Mouse (Mus musculus) intestine, embryonic 14.5 days (tissue): ENCODE results near the gene Gmpr. TPM values are rescaled to one million over a fixed set of nuclear protein-coding genes. Genes with fewer than 3 reads are reported as not detected.
A peak's percentile ranks its signal among the peaks of the same experiment; 100 is the strongest.

Experiments used
- ATAC-seq: fragments of 200-750 bp; cut with Nextera tagmentation; replicated peaks from 2 replicates; pipeline ENCODE4 v1.8.0; 2017; ENCODE audit warnings: low read depth, moderate number of reproducible peaks, moderate TSS enrichment, moderate library complexity; ENCODE audit not compliant: low FRiP score, low TSS enrichment
- DNase-seq: peaks from one replicate; pipeline ENCODE4 v3.0.0-alpha.2; 2018; ENCODE audit warnings: low spot score
- H3K27ac ChIP-seq: fragments of 300-500 bp; sonication (generic); 2 replicates; pipeline ENCODE4 v1.5.1; 2014; ENCODE audit warnings: low read depth, mild to moderate bottlenecking, control low read depth
- H3K27me3 ChIP-seq: fragments of 300-500 bp; sonication (generic); replicated peaks from 2 replicates; pipeline ENCODE4 v1.6.1; 2014; ENCODE audit warnings: low read length, control low read depth; ENCODE audit not compliant: control insufficient read depth, insufficient read depth
- H3K36me3 ChIP-seq: fragments of 300-500 bp; sonication (generic); 2 replicates; pipeline ENCODE4 v1.6.1; 2014; ENCODE audit warnings: low read length, control low read depth; ENCODE audit not compliant: control insufficient read depth, insufficient read depth
- H3K4me1 ChIP-seq: fragments of 300-500 bp; sonication (generic); replicated peaks from 2 replicates; pipeline ENCODE4 v1.6.1; 2014; ENCODE audit warnings: low read length, control low read depth, mixed read lengths; ENCODE audit not compliant: control insufficient read depth, insufficient read depth
- H3K4me2 ChIP-seq: fragments of 300-500 bp; sonication (generic); 2 replicates; pipeline ENCODE4 v1.6.1; 2014; ENCODE audit warnings: low read length
- H3K4me3 ChIP-seq: fragments of 300-500 bp; sonication (generic); 2 replicates; pipeline ENCODE4 v1.5.1; 2014; ENCODE audit warnings: low read depth, low read length, control low read depth, mixed read lengths
- H3K9ac ChIP-seq: fragments of 300-500 bp; sonication (generic); 2 replicates; pipeline ENCODE4 v1.6.1; 2014; ENCODE audit warnings: mild to moderate bottlenecking, low read length
- H3K9me3 ChIP-seq: fragments of 300-500 bp; sonication (generic); 2 replicates; pipeline ENCODE4 v1.6.1; 2016; ENCODE audit warnings: low read length, control low read depth; ENCODE audit not compliant: control insufficient read depth
- WGBS: fragments of 180-500 bp; shearing (Covaris S2); extraction: QIAGEN DNeasy Blood & Tissue Kit; methylation state at CpG from one replicate; pipeline ENCODE4 v1.1.7; 2014; 5-methylcytosine and 5-hydroxymethylcytosine counted together
- polyA plus RNA-seq: library from polyadenylated mRNA; unstranded; fragments of >200 nt; fragmentation: Nextera tagmentation; extraction: Ambion mirVana; gene quantifications from 2 replicates; pipeline ENCODE4 v1.2.1, GENCODE M21; 2014

Gmpr gene
- polyA plus RNA-seq, 1 experiment from 2014 or later, result 33.6 TPM

DNA sequence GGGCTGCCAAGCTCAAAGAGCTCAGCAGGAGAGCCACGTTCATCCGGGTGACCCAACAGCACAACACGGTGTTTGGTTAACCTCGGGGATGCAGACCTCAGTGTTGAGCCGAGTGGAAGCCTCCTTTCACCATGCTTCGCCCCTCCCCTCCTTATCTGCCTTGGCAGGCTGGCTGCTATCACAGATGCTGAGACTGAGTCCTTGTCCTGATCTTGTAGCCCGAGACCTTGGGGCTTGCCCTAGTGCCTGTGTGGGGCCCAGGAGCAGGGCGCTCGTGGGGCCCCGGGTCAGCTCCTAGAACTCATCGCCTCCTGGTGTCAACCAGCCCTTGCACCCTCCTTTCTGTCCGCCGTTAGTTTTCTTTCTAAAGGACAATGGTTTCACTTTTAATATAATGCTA, 38.7 kb downstream of the Gmpr start:
- no peaks in the 10 kb centered on the region for H3K4me1 ChIP-seq
- H3K36me3 ChIP-seq, result no peaks in the 10 kb centered on the region
- H3K4me3 ChIP-seq, result no peak overlapping the region
- DNase-seq, result no peak
- ATAC-seq, result no peak
- WGBS, result 78% methylated on average over 13 of the region's 13 CpGs
- H3K4me2 ChIP-seq, result no peak overlapping the region
- no peak overlapping the region for H3K27ac ChIP-seq
- no peak overlapping the region for H3K9ac ChIP-seq
- no peaks in the 10 kb centered on the region for H3K27me3 ChIP-seq
- no peaks in the 10 kb centered on the region for H3K9me3 ChIP-seq

DNA sequence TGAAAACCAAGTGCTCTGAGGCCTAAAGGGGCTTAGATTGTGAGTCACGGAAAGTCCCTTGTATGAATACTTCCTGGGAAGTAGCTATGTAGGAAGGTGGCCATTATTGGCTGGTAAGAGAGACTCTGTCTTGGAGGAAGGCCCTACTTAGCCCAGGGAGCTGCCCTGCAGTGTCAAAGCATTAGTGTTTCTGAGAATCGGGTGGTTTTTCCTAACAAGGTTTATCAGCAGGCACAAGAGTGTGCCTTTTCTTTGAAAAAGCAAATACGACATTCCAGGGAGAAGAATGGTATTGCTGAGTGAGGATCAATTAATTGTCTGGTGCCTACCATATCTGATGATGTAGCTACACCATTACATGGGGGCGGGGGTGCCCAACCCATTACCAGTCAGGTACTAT, 39.7 kb downstream of the Gmpr start:
- no peak overlapping the region for H3K9ac ChIP-seq
- H3K4me2 ChIP-seq, result no peak overlapping the region
- H3K4me1 ChIP-seq, result no peaks in the 10 kb centered on the region
- WGBS, result 73% methylated on average over 4 of the region's 4 CpGs
- no peaks in the 10 kb centered on the region for H3K9me3 ChIP-seq
- no peaks in the 10 kb centered on the region for H3K27me3 ChIP-seq
- no peak for ATAC-seq
- no peak overlapping the region for H3K27ac ChIP-seq
- DNase-seq, result no peak
- H3K4me3 ChIP-seq, result no peak overlapping the region
- H3K36me3 ChIP-seq, result no peaks in the 10 kb centered on the region

- Histone ChIP-seq H3K4me3 (no peak overlapping the region), H3K36me3 (no peaks in the 10 kb centered on the region), H3K4me2 (no peak overlapping the region), H3K27me3 (no peaks in the 10 kb centered on the region), H3K9me3 (no peaks in the 10 kb centered on the region), H3K4me1 (no peaks in the 10 kb centered on the region), H3K27ac (no peak overlapping the region), H3K9ac (no peak overlapping the region)
- DNase-seq, result no peak
- WGBS, result 77% methylated on average over 5 of the region's 5 CpGs
- ATAC-seq, result no peak
These were observed 40.3 kb downstream of the Gmpr start for GRCm38 (mm10) chr13:45547549-45547948.

DNA sequence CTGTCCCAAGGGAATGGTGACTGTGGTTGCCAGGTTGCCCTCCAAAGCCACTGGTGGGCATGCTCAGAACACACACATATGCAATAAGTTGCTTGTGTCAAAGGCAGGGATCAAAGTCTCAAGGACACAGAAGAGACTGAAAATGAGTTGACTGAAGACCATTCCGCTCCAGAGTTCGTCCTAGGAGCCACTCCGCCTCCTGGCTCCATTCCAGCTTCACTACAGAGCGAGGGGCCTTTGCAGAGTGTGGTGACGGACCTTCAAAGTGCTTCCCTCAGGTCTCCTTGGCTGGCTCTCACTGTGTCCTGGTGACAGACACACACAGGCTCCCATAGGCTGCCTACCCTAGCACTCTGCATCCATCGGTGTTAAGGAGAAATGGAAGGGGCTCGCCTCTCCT, 46.4 kb downstream of the Gmpr start:
- Histone ChIP-seq H3K27me3 (no peaks in the 10 kb centered on the region), H3K4me1 (0 out of 2 replicates have a peak, but pooled peaks cover 5% of the 10 kb centered on the region), H3K27ac (no peak overlapping the region), H3K4me3 (no peak overlapping the region), H3K9me3 (no peaks in the 10 kb centered on the region), H3K4me2 (no peak overlapping the region), H3K9ac (no peak overlapping the region), H3K36me3 (no peaks in the 10 kb centered on the region)
- 59% methylated on average over 7 of the region's 7 CpGs for WGBS
- ATAC-seq, result no peak
- DNase-seq, result no peak

DNA sequence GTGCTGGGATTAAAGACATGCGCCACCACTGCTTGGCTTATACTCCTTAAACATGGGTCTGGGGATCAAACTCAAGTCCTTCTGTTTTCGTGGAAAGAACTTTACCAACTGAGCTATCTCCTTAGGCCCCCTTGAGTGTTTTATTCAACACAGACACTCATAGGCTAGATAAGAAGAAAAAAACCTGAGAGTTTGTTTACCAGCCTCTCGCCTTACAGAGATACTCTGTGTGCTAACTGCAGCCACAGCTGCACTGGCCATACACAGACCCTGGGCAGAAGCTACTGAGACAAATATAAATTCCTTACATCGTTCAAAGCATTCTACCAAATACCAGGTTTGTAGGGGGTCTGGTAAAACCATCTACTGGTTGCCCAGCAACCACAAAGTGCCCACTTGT, 51.1 kb downstream of the Gmpr start:
- no peak overlapping the region for H3K9ac ChIP-seq
- H3K27ac ChIP-seq, result no peak overlapping the region
- no peak overlapping the region for H3K4me3 ChIP-seq
- H3K36me3 ChIP-seq, result no peaks in the 10 kb centered on the region
- no peak overlapping the region for H3K4me2 ChIP-seq
- ATAC-seq (no peak), DNase-seq (no peak)
- 0 out of 2 replicates have a peak, but pooled peaks cover 5% of the 10 kb centered on the region for H3K4me1 ChIP-seq
- H3K9me3 ChIP-seq, result no peaks in the 10 kb centered on the region
- H3K27me3 ChIP-seq, result no peaks in the 10 kb centered on the region
- 42% methylated on average over 4 of the region's 4 CpGs for WGBS

DNA sequence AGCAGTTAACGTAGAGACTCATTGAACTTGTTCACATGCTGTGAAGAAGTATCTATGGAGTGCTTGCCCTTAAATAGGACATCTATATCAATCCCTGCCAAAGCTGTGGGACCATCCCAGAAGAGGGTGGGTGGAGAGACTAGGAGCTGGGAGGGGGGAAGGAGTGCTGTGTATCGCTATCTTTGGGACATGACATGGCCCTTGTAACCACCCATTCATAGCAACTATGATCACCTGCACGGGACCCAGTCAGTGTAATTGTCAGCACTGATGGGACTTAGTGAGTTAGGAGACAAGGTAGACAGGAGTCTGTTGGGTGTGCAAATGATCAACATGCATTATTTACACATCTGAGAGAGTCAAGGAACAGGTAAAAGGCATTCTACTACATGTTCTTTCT, 52.0 kb downstream of the Gmpr start:
- no peak overlapping the region for H3K27ac ChIP-seq
- WGBS, result 96% methylated on average over 3 of the region's 3 CpGs
- H3K4me2 ChIP-seq, result no peak overlapping the region
- no peak for ATAC-seq
- H3K4me3 ChIP-seq, result no peak overlapping the region
- no peaks in the 10 kb centered on the region for H3K27me3 ChIP-seq
- no peak overlapping the region for H3K9ac ChIP-seq
- DNase-seq, result no peak
- H3K4me1 ChIP-seq, result no peaks in the 10 kb centered on the region
- H3K36me3 ChIP-seq, result no peaks in the 10 kb centered on the region
- H3K9me3 ChIP-seq, result no peaks in the 10 kb centered on the region

DNA sequence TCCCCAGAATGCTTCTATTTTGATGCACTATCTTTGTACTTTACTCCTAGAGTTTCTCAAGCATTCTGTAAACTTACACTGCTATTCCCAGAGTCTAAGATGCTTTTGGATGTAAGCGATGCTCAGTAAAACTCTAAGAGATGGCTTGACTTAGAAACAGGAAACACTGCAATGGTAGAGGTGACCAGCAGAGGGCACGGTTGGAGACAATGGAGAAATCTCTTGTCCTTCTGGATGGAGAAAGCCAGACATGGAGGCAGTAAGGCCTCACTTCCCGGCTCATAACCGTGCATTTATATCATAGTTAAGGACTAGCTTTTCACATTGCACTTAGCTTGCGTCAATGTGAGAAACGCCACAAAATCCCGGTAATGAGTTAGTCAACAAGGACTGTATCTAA, 53.3 kb downstream of the Gmpr start:
- no peak for ATAC-seq
- H3K4me3 ChIP-seq, result no peak overlapping the region
- H3K27ac ChIP-seq, result no peak overlapping the region
- H3K4me2 ChIP-seq, result no peak overlapping the region
- no peaks in the 10 kb centered on the region for H3K36me3 ChIP-seq
- no peaks in the 10 kb centered on the region for H3K9me3 ChIP-seq
- 72% methylated on average over 7 of the region's 7 CpGs for WGBS
- H3K9ac ChIP-seq, result no peak overlapping the region
- no peaks in the 10 kb centered on the region for H3K4me1 ChIP-seq
- H3K27me3 ChIP-seq, result no peaks in the 10 kb centered on the region
- DNase-seq, result peak; percentile 60

DNA sequence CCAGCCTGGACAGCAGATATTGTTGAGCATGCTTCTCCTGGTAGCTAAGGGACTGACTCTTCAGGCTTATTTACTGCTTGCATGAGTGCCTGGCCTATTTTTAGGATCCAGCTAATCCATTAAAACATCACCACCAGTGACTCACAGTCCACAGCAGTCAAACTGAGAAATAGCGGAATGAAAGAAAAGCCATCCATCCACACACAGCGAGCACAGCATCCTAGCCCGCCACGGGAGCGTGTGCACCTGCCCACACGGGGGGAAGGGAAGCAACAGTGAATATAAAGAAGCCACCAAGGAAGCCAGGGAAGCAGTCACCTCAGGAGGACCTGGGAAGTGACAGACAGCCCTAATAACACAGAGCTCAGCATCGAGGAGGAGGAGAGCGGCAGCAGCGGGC, 54.8 kb downstream of the Gmpr start:
- Histone ChIP-seq H3K27ac (no peak overlapping the region), H3K4me3 (no peak overlapping the region), H3K36me3 (no peaks in the 10 kb centered on the region), H3K9me3 (no peaks in the 10 kb centered on the region), H3K27me3 (no peaks in the 10 kb centered on the region), H3K4me2 (no peak overlapping the region), H3K9ac (no peak overlapping the region), H3K4me1 (no peaks in the 10 kb centered on the region)
- ATAC-seq, result no peak
- DNase-seq, result no peak
- 83% methylated on average over 9 of the region's 9 CpGs for WGBS

GRCm38 (mm10) chr13:45564946-45565345, 57.7 kb downstream of the Gmpr start:
- Histone ChIP-seq H3K9ac (no peak overlapping the region), H3K9me3 (no peaks in the 10 kb centered on the region), H3K36me3 (no peaks in the 10 kb centered on the region), H3K27me3 (no peaks in the 10 kb centered on the region), H3K4me2 (no peak overlapping the region), H3K4me3 (no peak overlapping the region), H3K4me1 (no peaks in the 10 kb centered on the region), H3K27ac (no peak overlapping the region)
- no peak for ATAC-seq
- WGBS, result 64% methylated on average over 4 of the region's 4 CpGs
- no peak for DNase-seq
